Mouse (Mus musculus): ENCODE data around the gene Rbm6. TPM values are rescaled to one million over a fixed set of nuclear protein-coding genes. Genes with fewer than 3 reads are reported as not detected.

Rbm6 gene
- total RNA-seq (2021): 10 to 100 TPM; 18.0 to 19.7 TPM
- long read RNA-seq, experiment 1, transcript Rbm6-207 (21 exons, 3,716 nt): major isoform, 6 of 13 reads
- long read RNA-seq, experiment 1, partial matches to known transcripts: 1 of 13 reads
- long read RNA-seq, experiment 1, other reads (novel, unspliced or antisense): 6 of 13 reads
- long read RNA-seq, experiment 2, transcript Rbm6-207 (21 exons, 3,716 nt): major isoform, 12 of 18 reads
- long read RNA-seq, experiment 2, partial matches to known transcripts: 0 of 18 reads
- long read RNA-seq, experiment 2, other reads (novel, unspliced or antisense): 6 of 18 reads

- DNase-seq: no peak
- intact Hi-C loops (cut with DNase I; ENCODE audit: low total_unique reads): no loop called here
Measured at GRCm38 (mm10) chr9:107873137-107873536, at the start of gene Rbm6. Gene Rbm6 (minus strand): TSS chr9:107873237.

GRCm38 (mm10) chr9:107919441-107919840, 46.4 kb upstream of the Rbm6 start:
- intact Hi-C loops (cut with DNase I; ENCODE audit: low total_unique reads): loop anchor here (5.0 kb wide), 1 partner anchor 33 kb away; the partner anchor contains the start of gene Traip
- DNase-seq: no peak

- intact Hi-C loops (cut with DNase I; ENCODE audit: low total_unique reads): loop anchor here (5.0 kb wide), 1 partner anchor 33 kb away; the partner anchor contains the start of gene Traip
- no peak for DNase-seq
Measured at GRCm38 (mm10) chr9:107918884-107919283, 45.8 kb upstream of the Rbm6 start.

GRCm38 (mm10) chr9:107917895-107918608, 45.0 kb upstream of the Rbm6 start:
- DNase-seq: no peak
- intact Hi-C loops (cut with DNase I; ENCODE audit: low total_unique reads): loop anchor here (5.0 kb wide), 1 partner anchor 34 kb away; the partner anchor contains the start of gene Traip

- intact Hi-C loops (cut with DNase I; ENCODE audit: low total_unique reads): loop anchor here (5.0 kb wide), 1 partner anchor 37 kb away; the partner anchor contains the start of gene Traip
Measured at GRCm38 (mm10) chr9:107914764-107915420, 41.9 kb upstream of the Rbm6 start.

GRCm38 (mm10) chr9:107910025-107910769, 37.2 kb upstream of the Rbm6 start:
- intact Hi-C loops (cut with DNase I; ENCODE audit: low total_unique reads): no loop called here
- DNase-seq: no peak

More at GRCm38 (mm10) chr9:107914764-107915420, 41.9 kb upstream of the Rbm6 start:
- no peak for DNase-seq

- intact Hi-C loops (cut with DNase I; ENCODE audit: low total_unique reads): no loop called here
- DNase-seq: peak; percentile 28
Measured at GRCm38 (mm10) chr9:107908410-107909158, 35.5 kb upstream of the Rbm6 start.

GRCm38 (mm10) chr9:107907801-107908120, 34.7 kb upstream of the Rbm6 start:
- DNase-seq: no peak
- intact Hi-C loops (cut with DNase I; ENCODE audit: low total_unique reads): no loop called here

- no peak for DNase-seq
- intact Hi-C loops (cut with DNase I; ENCODE audit: low total_unique reads): no loop called here
Measured at GRCm38 (mm10) chr9:107906967-107907800, 34.1 kb upstream of the Rbm6 start.

- DNase-seq: peak; percentile 84
- intact Hi-C loops (cut with DNase I; ENCODE audit: low total_unique reads): no loop called here
Measured at GRCm38 (mm10) chr9:107906252-107906966, 33.4 kb upstream of the Rbm6 start, which contains the start of gene Mst1r. Gene Mst1r (plus strand): TSS chr9:107906873.

- intact Hi-C loops (cut with DNase I; ENCODE audit: low total_unique reads): loop anchor here (5.0 kb wide), 2 partner anchors 48 to 163 kb away; partner anchors contain the start of gene Traip
- peak; percentile 85 for DNase-seq
Measured at GRCm38 (mm10) chr9:107904726-107905125, 31.7 kb upstream of the Rbm6 start.

GRCm38 (mm10) chr9:107901627-107901914, 28.5 kb upstream of the Rbm6 start:
- intact Hi-C loops (cut with DNase I; ENCODE audit: low total_unique reads): loop anchor here (5.0 kb wide), 2 partner anchors 51 to 166 kb away; partner anchors contain the start of gene Traip
- DNase-seq: no peak

GRCm38 (mm10) chr9:107900840-107901626, 28.0 kb upstream of the Rbm6 start:
- intact Hi-C loops (cut with DNase I; ENCODE audit: low total_unique reads): loop anchor here (5.0 kb wide), 2 partner anchors 51 to 166 kb away; partner anchors contain the start of gene Traip
- peak; percentile 46 for DNase-seq

- intact Hi-C loops (cut with DNase I; ENCODE audit: low total_unique reads): loop anchor here (5.0 kb wide), 2 partner anchors 52 to 167 kb away; partner anchors contain the start of gene Traip
- no peak for DNase-seq
Measured at GRCm38 (mm10) chr9:107899855-107900254, 26.8 kb upstream of the Rbm6 start.

GRCm38 (mm10) chr9:107898563-107898962, 25.5 kb upstream of the Rbm6 start:
- no peak for DNase-seq
- intact Hi-C loops (cut with DNase I; ENCODE audit: low total_unique reads): no loop called here

- intact Hi-C loops (cut with DNase I; ENCODE audit: low total_unique reads): no loop called here
- no peak for DNase-seq
Measured at GRCm38 (mm10) chr9:107891023-107891422, 18.0 kb upstream of the Rbm6 start.
